Mouse (Mus musculus): ENCODE data around the gene Mrc2.

DNA sequence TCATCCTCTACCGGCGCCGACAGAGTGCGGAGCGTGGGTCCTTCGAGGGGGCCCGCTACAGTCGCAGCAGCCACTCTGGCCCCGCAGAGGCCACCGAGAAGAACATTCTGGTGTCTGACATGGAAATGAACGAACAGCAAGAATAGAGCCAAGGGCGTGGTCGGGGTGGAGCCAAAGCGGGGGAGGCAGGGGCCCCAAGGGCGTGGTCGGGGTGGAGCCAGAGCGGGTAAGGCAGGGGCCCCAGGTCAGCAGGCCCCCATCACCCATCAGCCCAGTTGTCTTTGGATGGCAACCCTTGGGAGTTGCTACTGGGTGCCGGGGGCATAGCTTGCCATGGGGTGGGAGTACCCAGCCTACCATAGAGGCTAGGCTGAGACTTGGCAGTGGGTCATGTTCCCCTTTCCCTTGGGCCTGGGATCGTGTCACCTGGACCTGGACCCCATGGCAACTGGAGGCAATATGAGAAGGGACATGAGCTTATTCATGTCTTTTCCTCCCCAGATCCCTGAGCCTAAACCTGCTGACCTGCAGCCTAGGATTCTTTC lies 57.4 kb downstream of the Mrc2 start:
- no peak for TF ChIP-seq CTCF (IDR thresholded peaks at IDR 0.05; ENCODE audit: borderline replicate concordance, insufficient read depth, low read depth, low read length)
- no peak for TF ChIP-seq POLR2A (IDR thresholded peaks at IDR 0.05; ENCODE audit: borderline replicate concordance, insufficient read depth, low read length)

Data from cerebellum, adult 2 months (tissue).